Mouse (Mus musculus) midbrain, postnatal 0 days (tissue): ENCODE measurements at regions not wholly inside any gene's neighbourhood (a gene's known extent, or its start where the extent isn't known, plus 50 kb on each side); places are given as distances from the start of the nearest gene placed in this dataset.

Experiments
- ATAC-seq: fragments of 200-750 bp; cut with Nextera tagmentation; 2 replicates; pipeline ENCODE4 v1.8.0; 2017; ENCODE audit warnings: moderate number of reproducible peaks, mild to moderate bottlenecking, moderate TSS enrichment, moderate library complexity; ENCODE audit not compliant: low FRiP score
- DNase-seq: peaks from one replicate; pipeline ENCODE4 v3.0.0-alpha.2; 2015; ENCODE audit warnings: low spot score
- H3K27ac ChIP-seq: fragments of 300-500 bp; sonication (generic); 2 replicates; pipeline ENCODE4 v1.5.1; 2014; ENCODE audit warnings: low read depth, mild to moderate bottlenecking, low read length, mixed read lengths
- H3K27me3 ChIP-seq: fragments of 300-500 bp; sonication (generic); 2 replicates; pipeline ENCODE4 v1.6.1; 2014; ENCODE audit warnings: low read length, control low read depth, mixed read lengths; ENCODE audit not compliant: insufficient read depth
- H3K36me3 ChIP-seq: fragments of 300-500 bp; sonication (generic); 2 replicates; pipeline ENCODE4 v1.6.1; 2014; ENCODE audit warnings: low read length, control low read depth, mixed read lengths; ENCODE audit not compliant: insufficient read depth
- H3K4me1 ChIP-seq: fragments of 300-500 bp; sonication (generic); 2 replicates; pipeline ENCODE4 v1.6.1; 2014; ENCODE audit warnings: mild to moderate bottlenecking, control low read depth, antibody characterized with exemption, low read length, mixed read lengths; ENCODE audit not compliant: insufficient read depth
- H3K4me2 ChIP-seq: fragments of 300-500 bp; sonication (generic); 2 replicates; pipeline ENCODE4 v1.6.1; 2014; ENCODE audit warnings: low read depth, mild to moderate bottlenecking, low read length, mixed read lengths; ENCODE audit not compliant: poor library complexity, severe bottlenecking
- H3K4me3 ChIP-seq: fragments of 300-500 bp; sonication (generic); 2 replicates; pipeline ENCODE4 v1.5.1; 2014; ENCODE audit warnings: low read depth, mild to moderate bottlenecking, low read length, moderate library complexity
- H3K9ac ChIP-seq: fragments of 300-500 bp; sonication (generic); replicated peaks from 2 replicates; pipeline ENCODE4 v1.6.1; 2014; ENCODE audit warnings: mild to moderate bottlenecking, low read length, moderate library complexity, mixed read lengths; ENCODE audit not compliant: poor library complexity, severe bottlenecking
- H3K9me3 ChIP-seq: fragments of 300-500 bp; sonication (generic); 2 replicates; pipeline ENCODE4 v1.6.1; 2016; ENCODE audit warnings: low read length, control low read depth
- CTCF ChIP-seq: IDR thresholded peaks from 2 replicates; pipeline ENCODE4 v1.5.1; 2016; ENCODE audit warnings: antibody characterized with exemption, mild to moderate bottlenecking
- WGBS: fragments of 180-500 bp; shearing (Covaris S2); extraction: QIAGEN DNeasy Blood & Tissue Kit; methylation state at CpG from one replicate; pipeline ENCODE4 v1.1.7; 2014; 5-methylcytosine and 5-hydroxymethylcytosine counted together

DNA sequence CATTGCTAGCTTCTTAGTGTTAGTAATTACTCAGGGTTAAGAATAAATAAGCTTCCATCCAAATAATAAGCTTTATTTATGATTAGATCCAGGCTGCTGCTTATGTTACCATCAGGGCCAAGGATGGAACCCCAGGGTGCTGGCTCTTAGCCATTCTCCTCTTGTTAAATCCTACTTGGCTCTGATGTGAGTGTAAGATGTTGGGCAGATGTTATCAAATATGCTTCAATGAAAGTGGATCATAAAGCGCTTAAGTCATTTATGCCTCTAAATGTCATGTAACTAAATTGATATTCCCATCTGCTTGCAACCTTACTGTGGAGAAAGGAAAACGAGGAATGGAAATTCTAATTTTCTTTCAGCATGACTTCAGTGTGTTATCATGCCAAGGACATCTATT is 426.4 kb upstream of the Lrrc4c start:
- Histone ChIP-seq H3K4me3 (no peak overlapping the region), H3K9me3 (no peaks in the 10 kb centered on the region), H3K27ac (no peak overlapping the region), H3K27me3 (no peaks in the 10 kb centered on the region), H3K4me2 (no peak overlapping the region), H3K4me1 (no peaks in the 10 kb centered on the region), H3K9ac (no peak overlapping the region), H3K36me3 (no peaks in the 10 kb centered on the region)
- WGBS, result 63% methylated on average over 2 of the region's 2 CpGs
- DNase-seq (peak; percentile 74), ATAC-seq (no peak)
- TF ChIP-seq CTCF, result no peak

DNA sequence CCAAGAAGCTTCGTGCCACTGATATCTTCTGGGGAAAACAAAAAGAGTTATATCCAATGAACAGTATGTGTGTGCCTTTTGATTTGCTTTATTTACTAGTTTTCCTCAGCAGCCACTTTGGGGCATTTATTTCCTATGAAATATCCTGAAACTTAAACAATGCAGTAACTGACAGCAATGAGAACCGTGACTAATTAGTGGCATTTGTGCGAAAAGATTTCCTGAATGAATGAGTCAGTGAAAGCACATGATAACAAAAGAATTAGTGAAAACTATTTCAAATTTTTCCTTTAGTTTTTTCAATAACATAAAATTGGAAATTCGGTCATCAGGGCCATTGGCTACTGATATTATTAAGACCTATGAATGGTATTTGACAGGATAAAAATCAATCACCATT is 412.9 kb upstream of the Lrrc4c start:
- TF ChIP-seq CTCF, result no peak
- Histone ChIP-seq H3K4me1 (no peaks in the 10 kb centered on the region), H3K4me3 (no peak overlapping the region), H3K9me3 (no peaks in the 10 kb centered on the region), H3K4me2 (no peak overlapping the region), H3K27ac (no peak overlapping the region), H3K9ac (no peak overlapping the region), H3K36me3 (no peaks in the 10 kb centered on the region), H3K27me3 (no peaks in the 10 kb centered on the region)
- 43% methylated on average over 4 of the region's 4 CpGs for WGBS
- ATAC-seq (no peak), DNase-seq (no peak)

DNA sequence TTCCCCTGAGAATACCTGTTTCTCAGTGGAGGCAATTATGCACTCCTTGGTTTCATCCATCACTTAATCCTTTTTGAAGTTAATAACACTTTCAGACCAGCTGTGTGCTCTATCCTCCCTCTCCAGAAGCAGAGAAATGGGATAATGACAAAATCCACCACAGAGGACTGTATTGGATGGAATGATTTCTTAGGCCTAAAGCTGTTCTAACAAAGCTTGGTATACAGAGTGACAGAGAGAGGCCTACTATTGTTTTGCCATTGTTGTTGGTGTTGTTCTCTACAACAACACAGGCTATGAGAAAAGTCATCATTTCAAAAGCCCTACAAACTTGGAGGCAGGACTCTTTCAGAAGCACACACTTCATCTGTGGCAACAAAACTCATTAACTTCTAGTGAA is 408.2 kb upstream of the Lrrc4c start:
- Histone ChIP-seq H3K4me2 (no peak overlapping the region), H3K9ac (no peak overlapping the region), H3K27me3 (no peaks in the 10 kb centered on the region), H3K9me3 (no peaks in the 10 kb centered on the region), H3K4me3 (no peak overlapping the region), H3K27ac (no peak overlapping the region), H3K36me3 (no peaks in the 10 kb centered on the region), H3K4me1 (no peaks in the 10 kb centered on the region)
- DNase-seq (no peak), ATAC-seq (no peak)
- no peak for TF ChIP-seq CTCF

DNA sequence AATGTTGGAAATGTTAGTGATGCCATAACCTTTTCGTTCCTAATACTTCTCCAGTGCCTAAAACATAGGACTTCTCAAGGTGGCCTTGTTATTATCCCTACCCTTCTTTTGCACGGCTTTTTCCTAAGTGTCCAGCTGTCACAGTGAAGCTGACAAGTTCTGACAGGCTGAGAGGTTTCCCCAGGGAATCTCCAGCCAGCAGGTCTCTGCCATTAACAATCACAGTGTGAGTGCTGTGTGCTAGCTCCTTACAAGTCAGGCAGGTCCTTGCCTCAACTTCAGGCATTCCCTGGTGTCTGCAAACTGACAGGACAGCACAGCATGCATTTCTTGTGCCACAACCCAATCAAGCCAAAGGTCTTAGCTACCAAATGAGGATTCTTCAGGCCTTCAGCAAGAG is 407.8 kb upstream of the Lrrc4c start:
- DNase-seq (no peak), ATAC-seq (no peak)
- WGBS, result 20% methylated on average over 2 of the region's 2 CpGs
- Histone ChIP-seq H3K9me3 (no peaks in the 10 kb centered on the region), H3K4me3 (no peak overlapping the region), H3K4me2 (no peak overlapping the region), H3K27me3 (no peaks in the 10 kb centered on the region), H3K27ac (no peak overlapping the region), H3K36me3 (no peaks in the 10 kb centered on the region), H3K4me1 (no peaks in the 10 kb centered on the region), H3K9ac (no peak overlapping the region)
- TF ChIP-seq CTCF, result no peak
